Mouse (Mus musculus) kidney, postnatal 10 days (tissue): ENCODE data around the gene Hes3.

Experiments used
- DNase-seq: peaks from one replicate; pipeline ENCODE4 v3.0.0; 2021; ENCODE audit warnings: mixed read lengths

The Hes3 gene

DNA sequence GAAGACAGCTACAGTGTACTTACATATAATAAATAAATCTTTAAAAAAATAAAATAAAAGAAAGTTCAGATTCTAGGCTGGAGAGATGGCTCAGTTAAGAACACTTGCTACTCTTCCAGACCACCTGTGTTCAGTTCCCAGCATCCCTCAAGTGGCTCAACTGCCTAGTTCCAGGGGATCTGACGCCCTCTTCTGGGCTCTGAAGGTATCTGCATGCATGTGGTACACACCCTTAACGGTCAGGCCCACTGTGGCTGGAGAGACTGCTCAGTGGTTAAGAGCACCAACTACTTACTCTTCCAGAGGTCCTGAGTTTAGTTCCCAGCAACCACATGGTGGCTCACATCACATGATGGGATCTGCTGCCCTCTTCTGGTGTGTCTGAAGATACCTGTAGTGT lies 13.5 kb downstream of the Hes3 start:
- DNase-seq: no peak

DNA sequence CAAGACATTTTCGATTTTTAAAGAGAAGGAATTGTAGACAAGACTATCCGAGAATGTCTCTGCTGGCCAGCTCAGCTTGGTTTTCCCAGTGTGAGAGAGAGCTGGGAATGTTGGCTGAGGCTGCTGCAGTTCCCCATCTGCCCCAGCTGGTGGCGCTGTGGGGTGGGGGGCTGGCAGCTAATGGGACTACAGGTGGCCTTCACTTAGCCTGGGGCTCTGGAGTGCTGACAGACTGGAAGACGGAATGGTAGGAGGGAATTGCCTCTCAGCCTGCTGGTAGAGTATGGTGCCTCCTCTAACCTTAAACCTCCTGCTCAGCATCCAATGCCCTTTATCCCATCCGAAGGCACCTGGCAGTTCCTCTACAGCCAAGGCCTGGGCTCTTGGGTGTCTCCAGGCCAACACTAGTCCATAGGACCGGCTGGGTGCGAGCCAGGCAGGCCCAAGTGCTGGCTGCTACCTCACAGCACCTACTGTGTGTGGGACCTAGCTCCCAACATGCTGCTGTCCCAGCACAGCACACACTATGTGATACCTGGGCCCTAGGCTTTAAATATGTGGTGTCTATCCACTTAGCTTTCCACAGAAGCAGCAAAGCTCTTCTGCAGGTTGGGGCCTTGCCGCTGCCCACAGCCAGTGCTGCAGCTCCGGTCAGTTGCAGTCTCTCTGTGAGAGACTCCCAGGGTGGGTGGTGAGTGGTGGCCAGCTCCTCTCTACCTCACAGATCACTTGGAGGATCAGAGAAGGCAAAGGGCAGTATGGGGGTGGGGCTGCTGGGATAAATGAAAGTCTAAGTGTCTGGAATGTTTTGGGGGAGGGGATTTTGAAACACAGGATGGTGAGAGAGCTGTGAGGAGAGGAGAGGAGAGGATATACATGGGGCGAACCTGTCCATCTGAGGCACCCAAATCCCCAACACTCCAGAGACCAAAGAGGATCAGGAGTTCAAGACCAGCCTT lies 14.8 kb downstream of the Hes3 start:
- DNase-seq: peak; percentile 38

DNA sequence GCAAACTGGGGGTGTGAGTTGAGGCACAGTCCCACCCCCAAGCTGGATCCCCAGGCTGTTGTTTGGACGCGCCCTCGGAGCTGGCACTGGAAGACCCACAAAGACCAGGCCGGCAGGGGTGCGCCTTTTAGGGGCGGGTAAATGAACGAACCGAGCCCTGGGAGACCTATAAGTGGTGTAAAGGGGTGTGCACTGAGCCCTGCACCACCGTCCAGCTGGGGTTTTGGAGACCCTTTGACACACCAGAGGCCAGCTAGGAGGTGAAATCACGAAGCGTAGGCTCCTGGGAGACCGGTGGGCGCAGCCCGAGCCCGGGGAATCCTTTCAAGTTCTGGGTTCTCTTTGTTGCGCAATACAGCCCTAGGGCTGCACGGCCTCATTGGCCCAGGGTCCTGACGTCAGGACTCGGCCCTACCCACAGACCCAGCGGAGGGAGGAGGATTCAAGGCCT lies 16.8 kb downstream of the Hes3 start:
- DNase-seq: peak; percentile 62

DNA sequence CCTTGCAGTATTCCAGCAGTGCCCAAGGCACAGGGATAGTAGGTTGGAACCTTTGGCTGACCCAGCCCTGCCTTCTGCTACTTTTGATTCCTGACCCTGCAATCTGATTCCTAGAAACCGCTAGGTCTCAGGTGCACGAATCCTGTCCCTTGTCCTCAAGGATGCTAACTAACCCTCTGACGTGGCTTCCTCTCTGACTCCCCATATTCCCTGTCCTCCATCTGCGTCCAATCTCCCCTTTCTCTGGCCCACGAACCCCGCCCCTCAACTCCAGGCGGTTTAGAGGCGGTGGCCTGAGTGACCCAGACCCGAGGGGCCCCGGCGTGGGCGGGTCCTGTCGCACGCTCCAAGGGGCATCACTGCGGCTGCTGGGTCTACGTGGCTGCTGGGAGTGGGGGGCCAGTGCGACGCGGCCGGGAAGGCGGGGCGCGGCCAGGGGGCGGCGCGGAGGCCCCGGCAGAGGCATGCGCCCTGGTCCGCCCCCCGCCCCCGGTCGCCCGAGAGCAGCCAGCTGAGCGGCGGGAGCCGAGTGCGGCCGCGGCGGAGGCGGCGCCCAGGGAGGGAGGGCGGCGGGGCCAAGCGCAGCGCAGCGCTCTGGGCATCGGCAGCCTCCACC lies 17.7 kb downstream of the Hes3 start, which contains the start of gene Gpr153:
TSS of gene Gpr153 (plus strand) at position 612 of the 616 bp plus-strand sequence.
- DNase-seq: peak; percentile 81

DNA sequence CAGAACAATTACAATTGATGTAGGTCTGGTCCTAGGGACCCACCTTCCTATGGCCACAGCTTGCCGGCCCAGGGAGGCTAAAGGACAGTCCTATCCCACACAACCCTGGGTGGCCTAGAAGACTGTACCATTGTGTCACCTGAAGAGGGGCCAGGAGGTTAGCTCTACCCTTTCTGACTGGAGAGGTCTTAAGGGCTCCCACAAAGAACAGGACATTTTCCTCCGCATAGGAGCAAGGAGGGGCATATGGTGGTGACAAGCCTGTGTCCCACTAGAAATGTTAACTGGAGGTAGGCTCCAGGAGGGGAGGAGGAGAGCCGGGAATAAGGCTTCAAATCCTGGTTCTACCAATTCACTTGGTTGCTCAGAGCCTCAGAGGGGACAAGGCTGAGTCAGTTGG lies 18.3 kb downstream of the Hes3 start:
- DNase-seq: no peak

DNA sequence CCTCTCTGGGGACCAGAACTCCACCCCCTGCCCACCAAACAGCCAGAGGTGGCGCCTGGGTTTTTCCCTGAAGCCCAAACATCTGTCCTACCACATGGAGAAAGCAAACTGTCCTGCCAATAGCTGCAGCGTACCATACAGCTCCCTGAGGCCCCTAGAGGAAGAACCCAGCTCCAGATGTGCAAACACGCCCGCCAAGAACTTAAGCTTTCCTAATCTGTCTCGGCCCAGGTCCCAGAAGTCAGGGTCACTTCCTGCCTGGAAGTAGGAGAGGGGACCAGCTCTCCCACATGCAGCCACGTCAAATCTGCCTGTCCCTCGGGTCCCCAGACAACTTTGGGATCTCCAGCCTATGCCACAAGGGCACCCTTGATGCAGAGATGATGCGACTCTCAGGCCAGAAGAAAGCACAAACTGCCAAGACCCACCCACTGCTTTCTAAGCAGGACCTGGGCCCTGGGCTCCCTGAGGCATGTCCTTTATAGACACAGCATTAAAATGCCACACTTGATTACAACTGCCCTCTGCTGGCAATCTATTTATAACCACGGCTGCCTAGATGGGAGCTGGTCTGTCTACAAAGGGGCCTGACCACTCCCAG lies 18.9 kb downstream of the Hes3 start:
- DNase-seq: peak; percentile 78

DNA sequence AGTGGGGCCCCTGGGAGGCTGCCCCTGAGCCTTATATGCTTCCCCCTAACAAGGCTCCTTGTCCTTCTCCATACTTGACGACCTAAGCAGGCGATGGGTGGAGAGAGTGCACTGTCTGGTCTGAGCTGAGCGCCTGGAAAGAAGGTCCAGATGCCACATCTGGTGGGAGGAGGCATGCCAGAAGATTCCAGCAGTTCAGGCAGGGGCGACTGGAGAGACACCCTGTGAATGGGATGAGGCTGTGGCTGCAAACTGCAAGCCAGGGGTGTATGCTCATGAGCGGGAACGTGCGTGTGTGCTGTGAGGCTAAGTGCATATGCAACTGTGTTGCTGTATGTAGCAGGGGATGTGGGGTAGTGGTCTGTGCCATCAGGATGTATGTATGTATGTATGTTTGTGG lies 19.5 kb downstream of the Hes3 start:
- no peak for DNase-seq

DNA sequence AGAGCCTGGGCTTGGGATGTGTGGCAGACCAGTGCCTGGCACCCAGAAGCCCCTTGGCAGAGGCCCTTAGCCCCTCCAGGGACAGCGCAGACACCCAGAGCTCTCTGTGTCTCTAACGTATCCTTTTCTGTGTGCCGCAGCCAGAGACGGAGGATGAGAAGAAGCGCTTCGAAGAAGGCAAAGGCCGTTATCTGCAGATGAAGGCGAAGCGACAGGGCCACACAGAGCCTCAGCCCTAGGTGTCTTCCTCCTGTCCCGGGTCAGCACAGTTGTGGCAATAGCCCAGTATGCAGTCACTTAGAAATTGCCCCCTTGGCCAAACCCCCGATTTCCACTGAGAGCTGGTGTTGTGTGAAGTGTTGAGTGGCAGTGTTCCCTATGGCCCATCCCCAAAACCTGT lies 20.1 kb downstream of the Hes3 start:
- no peak for DNase-seq

DNA sequence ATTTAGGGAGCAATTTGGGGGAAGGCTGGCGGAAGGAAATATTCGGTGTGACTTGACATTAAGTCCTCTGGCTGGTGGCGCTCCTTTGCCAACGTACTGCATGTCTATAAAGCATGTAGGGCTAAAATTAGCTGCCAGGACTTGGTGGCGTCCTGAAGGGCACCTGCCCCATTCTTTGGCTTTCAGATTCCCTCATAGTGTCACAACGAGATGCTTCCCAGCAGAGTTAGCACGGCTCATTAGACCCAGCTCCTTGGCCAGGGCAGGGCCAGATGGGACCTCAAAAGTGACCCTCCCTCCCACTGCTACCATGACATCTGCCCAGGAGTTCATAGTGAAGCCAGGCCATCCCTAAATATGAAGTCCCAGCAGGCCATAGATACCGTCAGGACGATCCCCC lies 20.9 kb downstream of the Hes3 start:
- no peak for DNase-seq

DNA sequence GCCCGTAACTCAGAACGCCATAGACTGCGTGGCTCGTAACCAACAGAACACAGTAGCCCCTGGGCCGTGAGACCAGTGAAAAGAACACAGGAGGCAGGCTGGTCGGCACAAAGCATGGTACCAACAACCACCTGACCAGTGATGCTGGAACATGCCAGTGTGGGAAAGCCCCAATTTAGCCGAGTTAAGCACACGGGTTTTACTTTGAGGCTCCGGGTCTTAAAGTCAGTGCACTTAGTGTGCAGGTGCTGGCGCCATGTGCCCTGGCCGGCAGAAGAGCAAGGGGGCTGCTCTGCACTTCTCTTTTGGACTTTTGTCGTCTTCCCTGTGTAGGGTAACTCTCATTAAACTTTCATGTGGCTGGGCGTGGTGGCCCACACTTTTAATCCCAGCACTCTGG lies 21.5 kb downstream of the Hes3 start:
- no peak for DNase-seq

DNA sequence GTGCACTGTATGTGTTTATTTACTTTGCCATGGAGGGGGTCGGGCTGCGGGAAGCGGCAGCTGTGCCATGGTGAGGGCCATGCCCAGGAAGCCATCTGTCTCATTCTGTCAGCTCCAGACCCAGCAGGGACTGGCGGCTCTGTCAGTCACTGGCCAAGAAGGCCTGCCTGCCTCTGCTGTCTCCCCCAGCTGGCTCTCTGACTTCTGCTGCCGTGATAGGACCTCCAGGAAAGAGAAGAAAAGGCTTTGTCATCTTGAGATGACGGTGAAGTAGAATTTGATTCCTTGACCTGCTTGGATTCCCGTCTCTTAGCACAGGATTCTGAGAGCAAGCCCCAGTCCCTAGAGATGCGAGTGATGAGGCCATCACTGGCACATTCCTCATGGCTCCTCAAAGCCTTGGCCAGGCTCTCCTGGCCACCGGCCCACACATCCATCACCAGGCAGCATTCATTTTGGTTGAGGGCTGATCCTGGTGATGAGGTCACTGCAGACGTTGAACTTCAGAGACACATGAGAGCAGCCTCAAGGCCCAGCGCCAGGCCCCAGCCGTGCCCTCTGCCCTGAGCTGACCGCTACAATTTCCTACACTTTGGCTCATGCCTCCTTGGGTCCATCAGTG lies 23.6 kb downstream of the Hes3 start:
- no peak for DNase-seq

DNA sequence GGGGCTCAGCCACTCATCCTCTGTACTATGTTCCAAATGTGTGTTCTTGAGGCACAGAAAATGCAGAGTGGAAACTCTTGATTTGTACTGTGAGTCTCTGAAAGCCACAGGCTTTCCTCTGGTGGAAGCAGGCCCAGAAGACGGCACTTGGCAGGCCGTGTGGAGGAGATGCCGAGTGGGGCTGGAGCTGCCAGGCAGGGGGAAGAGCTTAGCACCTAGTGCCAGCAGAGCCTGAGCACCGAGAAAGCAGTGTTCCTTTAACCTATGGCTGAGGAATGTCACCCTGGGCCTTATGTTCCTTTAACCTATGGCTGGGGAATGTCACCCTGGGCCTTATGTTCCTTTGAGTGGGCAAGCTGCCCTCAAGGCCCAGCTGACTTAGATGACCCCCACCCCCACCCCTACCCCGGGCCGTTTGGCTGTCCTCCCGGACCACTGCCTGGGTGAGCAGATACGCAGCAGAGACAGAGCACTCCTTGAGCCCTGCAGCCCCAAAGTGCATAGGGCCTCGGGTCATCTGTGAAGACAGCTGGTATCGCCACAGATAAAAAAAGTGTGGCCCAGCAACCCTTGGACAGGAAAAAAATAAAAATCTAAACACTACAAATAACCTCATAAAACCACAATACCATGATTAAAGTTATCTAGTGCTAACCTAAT lies 25.1 kb downstream of the Hes3 start:
- DNase-seq: no peak

DNA sequence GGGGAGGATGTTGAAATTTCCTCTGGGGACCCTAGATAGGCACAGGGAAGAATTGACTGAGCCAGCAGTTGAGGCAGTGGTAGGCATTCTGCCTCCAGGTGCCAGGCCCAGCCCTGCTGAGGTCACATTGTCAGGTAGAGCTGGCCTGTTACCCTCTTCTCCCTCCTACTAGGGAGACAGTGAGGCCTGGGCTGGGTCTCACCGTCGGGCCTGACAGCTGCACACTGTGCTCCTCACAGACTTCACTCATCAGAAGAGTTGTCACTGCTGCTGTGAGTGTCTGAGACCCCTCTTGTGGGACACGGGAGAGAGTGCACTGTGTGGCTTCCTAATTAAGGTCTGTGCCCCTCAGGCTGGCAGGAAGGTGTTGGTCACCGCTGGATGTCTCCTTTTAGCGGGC lies 25.7 kb downstream of the Hes3 start:
- DNase-seq: no peak

DNA sequence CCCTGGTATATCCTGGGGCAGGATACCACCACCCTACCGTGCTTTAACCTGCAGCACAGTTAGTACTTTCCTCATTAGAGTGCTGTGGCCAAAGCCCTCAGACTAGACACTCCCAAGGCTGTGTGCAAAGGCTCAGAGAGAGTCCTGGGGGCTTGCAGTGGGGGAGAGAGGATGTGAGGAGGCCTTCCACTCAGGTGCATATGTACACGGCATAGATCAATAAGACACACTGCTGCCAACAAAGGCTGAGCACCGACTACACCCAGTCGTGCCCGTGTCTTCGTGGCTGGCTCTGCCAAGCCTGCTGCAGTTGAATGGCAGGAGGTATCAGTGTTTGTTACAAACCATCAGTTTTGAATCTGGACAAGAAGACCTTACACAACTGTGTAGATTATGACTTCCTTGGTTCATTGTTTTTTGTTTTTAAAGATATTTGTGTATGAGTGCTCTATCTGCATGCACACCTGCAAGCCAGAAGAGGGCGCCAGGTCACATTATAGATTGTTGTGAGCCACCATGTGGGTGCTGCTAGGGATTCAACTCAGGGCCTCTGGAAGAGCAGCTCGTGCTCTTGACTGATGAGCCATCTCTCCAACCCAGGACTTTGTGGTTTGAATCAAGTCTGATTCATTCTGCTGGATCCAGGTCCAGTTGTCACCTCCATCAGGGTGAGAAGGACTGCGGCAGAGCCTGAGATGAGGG lies 26.4 kb downstream of the Hes3 start:
- no peak for DNase-seq

DNA sequence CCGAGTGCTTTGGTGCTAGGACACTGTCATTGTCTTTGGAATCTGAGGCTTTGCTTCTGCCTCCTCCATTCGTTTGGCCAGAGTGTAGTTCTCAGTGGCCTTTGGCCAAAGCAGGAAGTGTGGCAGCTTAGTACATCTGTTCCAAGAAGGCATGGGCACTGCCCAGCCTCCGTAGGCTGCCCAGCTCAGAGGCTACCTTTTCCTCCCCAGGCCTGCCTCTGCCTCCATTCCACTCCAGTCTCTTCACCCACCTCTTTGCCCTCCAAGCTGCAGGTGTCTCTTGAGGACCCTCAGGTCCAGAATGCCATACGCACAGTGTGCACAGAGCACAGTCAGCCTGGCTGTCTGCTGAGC lies 27.3 kb downstream of the Hes3 start:
- no peak for DNase-seq

DNA sequence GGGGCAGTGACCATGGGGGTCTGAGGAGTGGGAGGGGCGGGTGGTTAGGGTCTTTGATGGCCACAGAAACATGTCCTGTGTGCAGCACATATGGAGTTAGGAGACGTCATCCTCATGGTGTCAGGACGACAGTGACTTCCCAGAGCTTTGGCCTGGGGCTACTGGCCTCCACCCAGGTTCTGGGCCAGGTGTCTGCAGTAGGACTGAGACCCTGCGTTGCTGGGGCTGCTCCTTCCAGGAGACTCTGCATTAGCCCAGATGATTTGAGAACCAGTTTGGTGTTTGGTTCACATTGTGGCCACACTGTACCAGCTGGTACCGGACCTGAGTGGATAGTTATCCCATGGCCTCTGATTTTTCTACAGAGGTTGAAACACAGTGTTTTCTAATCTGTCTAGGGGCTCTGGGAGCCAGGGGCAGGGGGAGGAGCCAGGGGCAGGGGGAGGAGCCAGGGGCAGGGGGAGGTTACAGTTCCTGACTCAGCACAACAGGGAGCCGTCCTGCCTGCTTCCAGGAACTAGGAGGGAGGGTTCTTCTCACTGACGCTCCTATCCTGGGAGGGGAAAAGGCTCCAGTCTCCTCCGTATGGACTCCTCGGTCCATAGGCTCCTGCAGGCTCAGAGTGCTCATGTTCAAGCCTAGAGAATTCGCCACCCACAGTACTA lies 27.8 kb downstream of the Hes3 start:
- peak; percentile 60 for DNase-seq

DNA sequence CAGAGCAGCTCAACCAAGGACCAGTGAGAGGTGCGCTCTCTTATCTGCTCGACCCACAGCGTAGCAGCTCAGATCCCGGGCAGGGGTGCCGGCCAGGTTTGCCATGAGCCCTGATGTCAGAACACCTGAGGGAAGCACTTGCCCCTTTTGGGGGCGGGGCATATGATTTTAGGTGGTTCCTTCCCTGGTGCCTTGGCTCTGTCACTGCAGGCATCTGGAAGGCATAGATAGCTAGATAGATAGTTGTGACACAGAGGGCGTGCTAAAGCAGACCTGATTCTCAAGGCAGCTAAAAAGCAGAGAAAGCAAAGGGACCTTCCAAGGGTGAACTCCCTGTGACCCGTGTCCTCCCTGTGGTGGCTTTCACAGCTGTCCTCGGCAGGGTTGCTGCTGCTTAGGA lies 28.4 kb downstream of the Hes3 start:
- peak; percentile 12 for DNase-seq

DNA sequence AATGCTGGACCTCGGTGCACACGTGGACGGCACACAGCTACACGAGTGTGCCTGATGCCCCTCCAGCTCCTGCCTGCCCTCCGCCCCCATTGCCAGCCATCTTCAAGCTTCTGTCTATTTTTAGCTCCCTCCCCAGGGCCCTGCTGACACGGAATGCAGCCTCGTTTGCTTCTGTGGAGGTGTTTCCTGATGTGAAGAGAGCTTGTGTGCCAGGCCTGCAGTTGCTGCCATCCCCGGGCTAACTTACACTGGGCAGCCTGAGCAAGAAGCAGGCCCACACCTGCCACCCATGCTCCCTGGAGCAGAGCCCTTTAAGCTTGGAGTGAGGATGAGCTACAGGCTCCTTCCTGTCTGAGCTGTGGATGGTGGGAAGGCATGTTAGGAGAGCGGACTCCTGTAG lies 29.3 kb downstream of the Hes3 start:
- no peak for DNase-seq

DNA sequence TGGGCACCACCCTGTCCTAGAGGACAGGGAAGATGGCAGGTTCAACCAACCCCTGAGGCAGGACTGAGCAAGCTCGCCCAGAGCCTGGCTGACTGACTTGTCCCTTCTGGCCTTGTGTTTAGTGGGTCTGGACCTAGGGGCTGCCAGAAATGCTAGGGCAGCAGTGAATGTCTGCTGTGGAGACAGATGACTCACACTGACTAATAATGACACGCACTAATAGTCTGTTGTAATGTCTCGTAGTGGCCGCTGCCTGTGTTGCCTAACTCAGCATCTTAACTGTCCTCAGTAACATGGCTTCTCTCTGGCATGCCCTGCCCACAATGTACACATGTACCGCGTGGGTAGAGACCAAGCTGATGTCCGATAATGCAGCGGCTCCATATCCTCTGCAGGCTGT lies 31.0 kb downstream of the Hes3 start:
- DNase-seq: no peak

DNA sequence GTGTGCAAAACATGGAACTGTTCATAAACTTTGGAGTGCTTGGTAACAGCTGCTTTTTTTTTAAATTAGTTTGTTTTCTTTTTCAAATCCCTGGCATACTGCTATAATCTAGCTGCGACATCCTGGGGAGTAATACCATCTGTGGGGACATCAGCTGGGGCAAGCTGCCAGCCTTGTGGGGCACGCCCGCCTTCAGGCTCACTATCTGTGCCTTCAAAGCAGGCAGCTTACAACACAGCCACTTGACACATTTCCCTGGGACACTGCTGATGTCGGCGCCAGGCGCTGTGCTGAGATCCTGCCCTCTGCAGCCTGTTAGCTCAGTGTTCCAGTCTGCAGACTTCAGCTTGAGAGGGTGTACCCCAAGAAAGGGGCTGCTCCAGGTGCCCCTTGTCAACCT lies 34.4 kb downstream of the Hes3 start:
- DNase-seq: peak; percentile 53

DNA sequence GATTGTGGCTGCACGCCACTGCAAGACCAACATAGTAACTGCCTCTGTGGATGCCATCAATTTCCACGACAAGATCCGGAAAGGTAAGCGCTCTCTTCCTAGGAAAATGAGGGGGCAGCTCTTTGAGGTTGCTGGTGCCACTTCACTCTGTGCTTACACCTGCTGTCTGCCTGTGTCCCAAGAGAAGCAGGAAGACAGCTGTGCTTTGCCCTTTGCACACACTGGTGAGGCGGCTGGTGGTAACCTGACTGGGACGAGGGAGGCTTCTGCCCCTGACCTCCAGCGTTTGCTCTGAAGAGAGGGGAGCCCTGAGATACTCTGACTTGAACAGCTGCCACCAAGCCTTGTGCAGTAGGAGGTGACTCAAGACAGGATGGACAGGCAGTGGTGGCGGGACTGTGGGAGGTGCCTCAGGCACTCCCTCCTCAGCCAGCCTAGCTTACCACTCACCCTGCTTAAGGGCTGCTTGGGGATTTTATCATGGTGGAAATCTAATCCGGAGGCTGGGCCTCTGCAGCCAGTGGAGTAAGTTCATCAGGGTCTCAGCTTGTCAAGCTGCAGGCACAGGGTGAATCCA lies 38.2 kb downstream of the Hes3 start:
- no peak for DNase-seq
